Mouse (Mus musculus) lung, postnatal 0 days (tissue): ENCODE data around the gene Bcl2.

ENCODE experiments used
- CTCF ChIP-seq: IDR thresholded peaks from 2 replicates; pipeline ENCODE4 v1.5.1; 2016; ENCODE audit warnings: antibody characterized with exemption, mild to moderate bottlenecking
- EP300 ChIP-seq: IDR thresholded peaks from 2 replicates; pipeline ENCODE4 v1.6.1; 2016; ENCODE audit warnings: antibody characterized with exemption, mild to moderate bottlenecking, control low read depth

GRCm38 (mm10) chr1:106503910-106504309 is 210.2 kb downstream of the Bcl2 start:
- TF ChIP-seq CTCF (no peak), EP300 (no peak)
